Mouse (Mus musculus) kidney, embryonic 16.5 days (tissue): ENCODE results near the gene Ercc8. TPM values are rescaled to one million over a fixed set of nuclear protein-coding genes. Genes with fewer than 3 reads are reported as not detected.
A peak's percentile ranks its signal among the peaks of the same experiment; 100 is the strongest.

ENCODE experiments used
- ATAC-seq: fragments of 200-750 bp; cut with Nextera tagmentation; 2 replicates; pipeline ENCODE4 v1.8.0; 2017; ENCODE audit warnings: moderate TSS enrichment; ENCODE audit not compliant: low FRiP score, low TSS enrichment
- H3K27ac ChIP-seq: fragments of 300-500 bp; sonication (generic); 2 replicates; pipeline ENCODE4 v1.5.1; 2014; ENCODE audit warnings: low read length
- H3K27me3 ChIP-seq: fragments of 300-500 bp; sonication (generic); 2 replicates; pipeline ENCODE4 v1.6.1; 2014; ENCODE audit warnings: low read length, control low read depth, mixed read lengths; ENCODE audit not compliant: insufficient read depth
- H3K36me3 ChIP-seq: fragments of 300-500 bp; sonication (generic); 2 replicates; pipeline ENCODE4 v1.6.1; 2014; ENCODE audit warnings: low read length, control low read depth, mixed read lengths; ENCODE audit not compliant: insufficient read depth
- H3K4me1 ChIP-seq: fragments of 300-500 bp; sonication (generic); 2 replicates; pipeline ENCODE4 v1.6.1; 2014; ENCODE audit warnings: low read length, control low read depth, mixed read lengths; ENCODE audit not compliant: insufficient read depth
- H3K4me2 ChIP-seq: fragments of 300-500 bp; sonication (generic); replicated peaks from 2 replicates; pipeline ENCODE4 v1.6.1; 2014; ENCODE audit warnings: low read depth, low read length
- H3K4me3 ChIP-seq: fragments of 300-500 bp; sonication (generic); 2 replicates; pipeline ENCODE4 v1.5.1; 2014; ENCODE audit warnings: mild to moderate bottlenecking, low read length
- H3K9ac ChIP-seq: fragments of 300-500 bp; sonication (generic); replicated peaks from 2 replicates; pipeline ENCODE4 v1.6.1; 2014; ENCODE audit warnings: low read length
- H3K9me3 ChIP-seq: fragments of 300-500 bp; sonication (generic); 2 replicates; pipeline ENCODE4 v1.6.1; 2016; ENCODE audit warnings: low read length, control low read depth
- WGBS: fragments of 180-500 bp; shearing (Covaris S2); extraction: QIAGEN DNeasy Blood & Tissue Kit; methylation state at CpG from one replicate; pipeline ENCODE4 v1.1.7; 2014; 5-methylcytosine and 5-hydroxymethylcytosine counted together
- polyA plus RNA-seq: library from polyadenylated mRNA; unstranded; fragments of >200 nt; fragmentation: Nextera tagmentation; extraction: Ambion mirVana; gene quantifications from 2 replicates; pipeline ENCODE4 v1.2.1, GENCODE M21; 2015

Ercc8 gene
- polyA plus RNA-seq, 1 experiment from 2014 or later, result 15.4 TPM

DNA sequence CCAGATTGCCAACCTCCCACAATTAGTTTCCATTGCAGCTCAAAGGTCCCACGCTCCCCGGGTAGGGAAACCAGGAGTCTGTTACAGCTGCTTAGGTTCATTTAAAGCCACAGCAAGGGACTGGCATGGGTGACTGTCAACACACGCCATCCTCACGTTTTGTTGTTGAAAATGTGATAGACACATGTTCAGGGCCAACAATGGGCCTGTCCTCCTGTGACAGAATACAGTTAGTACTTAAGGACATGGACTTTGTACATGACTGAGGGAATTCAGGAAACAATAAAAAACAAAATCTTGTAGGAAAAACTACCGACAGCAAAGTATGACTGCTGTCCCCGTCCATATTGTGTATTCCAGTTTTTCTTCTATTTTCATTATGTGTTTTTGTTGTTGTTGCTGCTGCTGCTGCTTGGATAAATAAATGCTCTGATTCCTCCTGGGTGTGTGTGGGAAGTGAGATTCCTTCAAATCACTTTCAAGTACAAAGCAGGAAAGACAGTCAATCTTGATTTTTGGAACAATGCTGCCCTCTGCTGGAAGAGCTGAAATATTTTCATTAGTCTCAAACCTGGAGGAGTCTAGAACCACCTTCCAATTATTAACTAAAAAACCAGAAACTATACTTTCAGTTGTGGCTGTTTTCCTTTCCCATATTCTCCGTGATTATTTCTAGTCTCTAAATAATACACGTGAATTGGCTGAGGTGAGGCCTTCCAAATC is 5.7 kb upstream of the Ercc8 start:
- 58% methylated on average over 8 of the region's 8 CpGs for WGBS
- no peak overlapping the region for H3K9ac ChIP-seq

DNA sequence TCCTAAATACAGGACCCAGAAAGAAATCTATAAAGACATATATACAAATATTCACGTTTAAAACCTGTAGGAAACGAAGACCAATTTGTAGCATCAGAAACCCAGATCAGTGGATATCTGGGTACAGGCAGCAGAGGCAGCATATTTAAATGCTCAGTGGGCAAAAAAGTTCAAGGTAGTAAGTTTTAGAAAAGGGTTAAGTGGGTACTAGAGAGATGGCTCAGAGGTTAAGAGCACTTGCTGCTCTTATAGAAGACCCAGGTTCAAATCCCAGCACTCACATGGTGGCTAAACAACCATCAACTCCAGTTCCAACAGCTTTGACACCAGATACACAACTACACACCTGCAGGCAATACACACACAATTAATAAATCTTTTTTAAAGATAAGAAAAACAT is 1.4 kb upstream of the Ercc8 start:
- Histone ChIP-seq H3K4me1 (peaks cover 13% of the 10 kb centered on the region), H3K27me3 (no peaks in the 10 kb centered on the region), H3K4me3 (no peak overlapping the region), H3K36me3 (0 out of 2 replicates have a peak, but pooled peaks cover 7% of the 10 kb centered on the region), H3K27ac (no peak overlapping the region), H3K4me2 (no peak overlapping the region), H3K9ac (no peak overlapping the region), H3K9me3 (no peaks in the 10 kb centered on the region)
- no peak for ATAC-seq
- 86% methylated on average over 2 of the region's 2 CpGs for WGBS

More for the DNA sequence above, 5.7 kb upstream of the Ercc8 start:
- no peaks in the 10 kb centered on the region for H3K27me3 ChIP-seq
- ATAC-seq, result peak; percentile 57; the same call in 1 of the 2 replicates
- H3K4me3 ChIP-seq, result no peak overlapping the region
- no peak overlapping the region for H3K27ac ChIP-seq
- peaks cover 4% of the 10 kb centered on the region; the same call in 1 of the 2 replicates for H3K4me1 ChIP-seq
- no peaks in the 10 kb centered on the region for H3K36me3 ChIP-seq
- H3K9me3 ChIP-seq, result 0 out of 2 replicates have a peak, but pooled peaks cover under 1% of the 10 kb centered on the region
- no peak overlapping the region for H3K4me2 ChIP-seq

DNA sequence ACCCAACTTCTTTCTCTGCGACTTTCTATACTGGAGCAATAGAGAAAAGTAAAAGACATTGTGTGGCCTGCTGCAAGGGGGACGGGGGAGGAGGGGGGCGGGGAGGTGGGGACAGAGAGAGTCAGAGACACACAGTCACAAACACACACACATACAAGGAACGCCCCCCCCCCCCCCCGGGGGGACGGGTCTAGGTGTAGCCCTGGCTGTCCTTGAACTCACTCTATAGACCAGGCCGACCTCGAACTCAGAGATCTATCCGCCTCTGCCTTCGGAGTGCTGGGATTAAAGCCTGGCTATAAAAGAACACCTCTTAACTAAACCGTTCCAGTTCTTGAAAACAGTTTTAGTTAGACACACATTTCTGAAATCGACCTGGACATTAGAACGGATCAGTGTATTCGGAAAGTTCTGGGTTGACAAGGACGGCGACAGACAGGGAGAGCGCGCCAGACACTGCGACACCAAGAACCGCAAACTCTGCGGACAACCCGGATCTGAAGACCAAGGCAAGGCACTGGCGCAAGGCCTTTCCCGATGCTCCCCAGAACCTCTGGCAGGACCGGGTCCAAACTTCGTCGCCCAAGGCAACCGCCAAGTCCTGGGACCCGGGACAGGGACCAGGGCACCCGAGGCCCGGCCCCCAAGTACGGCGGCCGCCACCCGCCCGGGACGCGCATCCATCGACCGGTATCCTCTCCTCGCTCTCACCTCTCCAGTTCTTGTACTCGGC is 633 bp upstream of the Ercc8 start:
- Histone ChIP-seq H3K4me1 (peaks cover 13% of the 10 kb centered on the region), H3K4me3 (peak overlapping the region; percentile 99), H3K9ac (peak overlapping the region; percentile 73), H3K36me3 (0 out of 2 replicates have a peak, but pooled peaks cover 9% of the 10 kb centered on the region), H3K9me3 (no peaks in the 10 kb centered on the region), H3K4me2 (peak overlapping the region; percentile 70), H3K27me3 (no peaks in the 10 kb centered on the region), H3K27ac (no peak overlapping the region)
- 3% methylated on average over 41 of the region's 42 CpGs for WGBS
- ATAC-seq, result 0 out of 2 replicates have a peak, but pooled peaks have one; percentile 10

DNA sequence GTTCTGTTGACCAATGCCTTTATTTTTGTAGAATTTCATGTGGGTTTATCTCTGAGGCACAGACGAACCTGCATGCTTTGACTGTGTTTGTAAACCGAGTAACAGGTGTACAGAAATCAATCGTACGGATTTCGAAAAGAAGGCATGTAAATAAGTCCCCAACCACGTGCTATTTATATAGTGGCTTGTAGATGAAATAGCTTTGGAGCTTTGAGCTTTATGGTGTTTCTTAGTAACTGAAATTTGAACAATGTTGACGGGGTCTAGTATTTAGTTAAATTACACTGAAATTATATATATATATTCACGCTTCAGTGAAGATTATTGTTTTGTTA is 677 bp downstream of the Ercc8 start:
- H3K4me1 ChIP-seq, result peaks cover 13% of the 10 kb centered on the region
- peak overlapping the region; percentile 73 for H3K9ac ChIP-seq
- ATAC-seq, result no peak
- H3K9me3 ChIP-seq, result no peaks in the 10 kb centered on the region
- no peaks in the 10 kb centered on the region for H3K27me3 ChIP-seq
- no peak overlapping the region for H3K27ac ChIP-seq
- 7% methylated on average over 8 of the region's 8 CpGs for whole genome bisulfite sequencing
- 0 out of 2 replicates have a peak, but pooled peaks cover 9% of the 10 kb centered on the region for H3K36me3 ChIP-seq
- peak overlapping the region; percentile 99 for H3K4me3 ChIP-seq
- peak overlapping the region; percentile 90 for H3K4me2 ChIP-seq

DNA sequence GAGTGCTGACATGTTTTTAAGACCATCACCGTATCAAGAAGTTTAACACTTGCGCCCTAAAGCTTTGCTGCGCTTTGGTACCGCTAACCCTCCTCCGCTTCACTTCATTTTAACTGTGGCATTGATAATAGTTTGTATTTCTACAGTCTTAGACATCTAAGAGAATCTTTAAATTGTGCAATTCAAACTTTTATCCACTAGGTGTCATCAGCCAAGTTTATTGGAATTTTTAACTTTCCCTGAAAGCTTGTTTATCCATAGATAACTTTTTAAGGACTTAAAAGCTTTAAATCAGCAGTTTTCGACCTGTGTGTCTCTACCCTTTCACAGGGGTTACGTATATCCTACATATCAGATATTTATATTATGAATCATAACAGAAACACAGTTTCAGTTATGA is 1.4 kb downstream of the Ercc8 start:
- Histone ChIP-seq H3K27ac (no peak overlapping the region), H3K9me3 (no peaks in the 10 kb centered on the region), H3K27me3 (no peaks in the 10 kb centered on the region), H3K9ac (no peak overlapping the region), H3K4me3 (no peak overlapping the region), H3K4me2 (no peak overlapping the region), H3K4me1 (peaks cover 13% of the 10 kb centered on the region), H3K36me3 (0 out of 2 replicates have a peak, but pooled peaks cover 9% of the 10 kb centered on the region)
- ATAC-seq, result no peak
- WGBS, result 63% methylated on average over 7 of the region's 7 CpGs

DNA sequence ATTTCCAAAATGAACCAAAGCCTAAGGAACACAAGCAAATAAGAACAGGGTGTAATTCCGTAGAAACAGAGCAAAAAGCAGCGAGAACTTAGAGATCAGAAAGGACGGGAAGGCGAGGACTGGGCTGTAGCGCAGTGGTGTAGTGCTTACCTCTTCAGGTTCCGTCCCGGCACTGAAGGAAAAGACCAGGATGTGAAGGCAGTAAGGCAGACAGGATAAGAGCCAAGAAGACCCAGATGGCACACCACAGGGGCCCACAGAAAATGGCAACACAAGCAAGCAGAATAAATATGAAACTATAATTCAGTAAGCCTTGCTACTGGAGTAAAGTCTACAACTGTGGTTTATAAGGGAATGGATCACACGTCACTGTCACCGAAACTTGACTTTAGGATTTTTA is 5.4 kb downstream of the Ercc8 start:
- Histone ChIP-seq H3K4me1 (peaks cover 9% of the 10 kb centered on the region), H3K36me3 (0 out of 2 replicates have a peak, but pooled peaks cover 9% of the 10 kb centered on the region), H3K27ac (no peak overlapping the region), H3K4me3 (no peak overlapping the region), H3K4me2 (no peak overlapping the region), H3K9ac (no peak overlapping the region), H3K27me3 (no peaks in the 10 kb centered on the region), H3K9me3 (no peaks in the 10 kb centered on the region)
- WGBS, result 94% methylated on average over 9 of the region's 9 CpGs
- ATAC-seq, result no peak

DNA sequence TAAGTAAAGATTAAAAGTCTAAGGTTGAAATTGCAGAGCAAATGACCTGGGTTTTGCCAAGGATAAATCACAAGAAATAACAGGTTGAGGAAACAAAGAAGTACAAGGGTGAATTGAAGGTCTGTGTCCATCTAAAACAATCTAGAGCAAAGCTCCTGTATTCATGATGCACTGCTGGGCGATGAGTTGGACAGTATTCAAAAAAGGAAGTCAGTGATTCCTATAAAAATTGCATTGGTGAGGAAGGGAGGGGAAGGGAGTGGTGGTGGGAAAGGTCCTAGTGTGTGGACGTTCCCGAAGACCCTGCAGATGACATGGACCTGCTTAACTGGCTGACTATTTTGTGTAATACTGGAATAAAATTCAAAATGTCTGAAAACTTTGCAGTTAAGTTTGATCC is 6.1 kb downstream of the Ercc8 start:
- 82% methylated on average over 3 of the region's 3 CpGs for WGBS
- no peaks in the 10 kb centered on the region for H3K9me3 ChIP-seq
- H3K27ac ChIP-seq, result no peak overlapping the region
- ATAC-seq, result no peak
- H3K27me3 ChIP-seq, result no peaks in the 10 kb centered on the region
- H3K4me1 ChIP-seq, result peaks cover 3% of the 10 kb centered on the region
- no peak overlapping the region for H3K4me3 ChIP-seq
- no peak overlapping the region for H3K9ac ChIP-seq
- H3K36me3 ChIP-seq, result 0 out of 2 replicates have a peak, but pooled peaks cover 9% of the 10 kb centered on the region
- H3K4me2 ChIP-seq, result no peak overlapping the region

DNA sequence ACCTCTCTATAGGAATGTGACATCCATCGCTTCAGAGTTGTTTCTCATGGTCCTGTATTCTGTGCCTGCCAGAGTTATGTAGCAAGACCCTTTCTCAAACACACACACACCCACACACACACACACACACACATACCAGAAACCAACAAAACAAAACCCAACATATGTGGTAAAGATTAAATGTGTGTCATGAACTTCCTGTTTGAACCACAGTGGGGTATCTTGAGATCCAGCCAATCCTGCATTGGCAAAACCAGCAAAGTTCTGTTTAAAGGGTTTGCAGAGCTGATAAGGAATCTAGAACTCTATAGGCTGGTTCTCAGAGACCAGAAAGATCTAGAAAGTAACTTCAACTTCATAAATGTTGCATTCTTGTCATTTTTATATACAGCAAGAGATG is 11.5 kb downstream of the Ercc8 start:
- Histone ChIP-seq H3K27me3 (no peaks in the 10 kb centered on the region), H3K9me3 (no peaks in the 10 kb centered on the region), H3K4me1 (no peaks in the 10 kb centered on the region), H3K36me3 (peaks cover 21% of the 10 kb centered on the region), H3K9ac (no peak overlapping the region), H3K4me3 (no peak overlapping the region), H3K27ac (no peak overlapping the region), H3K4me2 (no peak overlapping the region)
- ATAC-seq, result no peak
- WGBS, result 97% methylated on average over 1 of the region's 1 CpGs

DNA sequence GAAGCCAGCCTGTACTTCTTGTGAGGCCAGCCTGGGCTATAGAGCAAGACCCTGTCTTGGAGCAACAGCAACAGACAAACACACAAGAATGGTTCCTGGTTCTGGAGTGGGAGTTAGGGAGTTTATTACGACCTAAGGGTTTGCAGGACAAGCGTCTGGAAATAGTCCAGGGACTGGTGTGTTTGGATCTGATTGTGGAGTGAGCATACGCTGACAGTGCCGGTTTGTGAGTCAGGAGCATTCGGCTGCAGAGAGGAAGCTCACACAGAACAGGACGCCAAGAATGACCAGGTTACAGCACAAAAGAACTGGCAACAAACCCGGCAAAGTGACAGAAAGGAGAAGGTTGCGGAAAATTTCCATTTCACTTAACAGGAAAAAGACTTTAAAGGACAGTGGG is 12.0 kb downstream of the Ercc8 start:
- ATAC-seq, result no peak
- Histone ChIP-seq H3K4me1 (no peaks in the 10 kb centered on the region), H3K27ac (no peak overlapping the region), H3K4me3 (no peak overlapping the region), H3K36me3 (peaks cover 21% of the 10 kb centered on the region), H3K27me3 (no peaks in the 10 kb centered on the region), H3K4me2 (no peak overlapping the region), H3K9me3 (no peaks in the 10 kb centered on the region), H3K9ac (no peak overlapping the region)
- WGBS, result 89% methylated on average over 8 of the region's 8 CpGs

DNA sequence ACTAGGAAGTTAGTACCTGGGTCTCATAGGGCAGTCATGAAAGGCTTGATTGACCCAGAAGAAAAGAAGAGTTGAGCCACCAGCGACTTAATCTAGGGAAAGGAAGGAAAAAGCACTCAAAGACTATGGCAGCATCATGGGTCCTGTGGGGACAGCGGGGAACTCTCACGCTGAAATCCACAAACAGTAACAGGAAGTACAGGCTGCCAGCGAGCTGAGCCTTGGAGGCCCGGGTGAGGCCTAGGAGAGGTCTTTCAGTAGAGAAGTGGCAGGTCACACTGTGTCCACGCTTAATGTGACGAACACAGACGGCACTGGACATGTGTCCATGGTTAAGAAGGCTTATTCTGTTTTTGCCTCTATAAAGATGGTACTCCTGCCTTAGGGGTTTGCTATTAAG is 21.1 kb downstream of the Ercc8 start:
- no peaks in the 10 kb centered on the region for H3K4me1 ChIP-seq
- H3K27ac ChIP-seq, result no peak overlapping the region
- no peaks in the 10 kb centered on the region for H3K9me3 ChIP-seq
- H3K9ac ChIP-seq, result no peak overlapping the region
- no peak for ATAC-seq
- WGBS, result 86% methylated on average over 8 of the region's 8 CpGs
- H3K4me2 ChIP-seq, result no peak overlapping the region
- no peaks in the 10 kb centered on the region for H3K27me3 ChIP-seq
- H3K4me3 ChIP-seq, result no peak overlapping the region
- H3K36me3 ChIP-seq, result peaks cover 23% of the 10 kb centered on the region
